Mouse (Mus musculus): ENCODE measurements around the gene Dtnb.

DNA sequence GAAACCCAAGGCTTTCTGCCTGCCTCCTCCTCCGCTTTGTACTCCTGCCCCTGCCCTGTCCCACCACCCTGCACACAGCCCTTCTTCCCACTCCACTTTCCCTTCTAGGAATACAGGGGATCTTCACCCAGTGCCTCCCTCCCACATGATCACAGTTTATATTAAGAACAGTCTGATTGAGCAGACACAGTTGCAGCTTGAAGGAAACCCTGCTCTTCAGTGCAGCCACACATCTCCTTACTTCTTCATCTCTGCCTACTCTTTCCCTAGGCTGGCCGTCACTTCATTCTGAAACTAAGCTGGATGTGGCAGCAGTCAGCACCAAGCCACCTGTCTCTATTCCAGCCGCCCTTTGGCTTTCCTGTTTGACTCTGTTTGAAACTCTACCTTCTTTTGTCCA, 201.5 kb downstream of the Dtnb start:
- TF ChIP-seq CTCF (IDR thresholded peaks at IDR 0.05; ENCODE audit: low read depth, low read length) (no peak), POLR2A (IDR thresholded peaks at IDR 0.05; ENCODE audit: extremely low read depth, insufficient read depth, low read length) (no peak)

Data from liver, adult 2 months (tissue).